Mouse (Mus musculus): Measurements from ENCODE around the gene Zgrf1. TPM values are rescaled to one million over a fixed set of nuclear protein-coding genes. Genes with fewer than 3 reads are reported as not detected.

Gene Zgrf1
- 1 to 10 TPM; 1.6 to 1.8 TPM for total RNA-seq (2023)

GRCm38 (mm10) chr3:127552973-127553719, at the start of gene Zgrf1, which contains the start of gene Larp7:
Gene Zgrf1 (plus strand): TSS chr3:127553489.
Gene Larp7 (minus strand): TSS chr3:127553349.

GRCm38 (mm10) chr3:127633080-127634032, 80.1 kb downstream of the Zgrf1 start, which contains the start of gene Neurog2:
Gene Neurog2 (plus strand): TSS chr3:127633135.

Other genes with a start within 250 kb of the Zgrf1 start
- 10 to 100 TPM; 24.5 to 34.3 TPM for gene Ank2, start 54.1 kb upstream of the Zgrf1 start, total RNA-seq (2023)
- gene Larp7, start 140 bp upstream of the Zgrf1 start, total RNA-seq (2023) = 10 to 100 TPM; 24.8 to 27.4 TPM
- gene Neurog2, start 79.6 kb downstream of the Zgrf1 start, total RNA-seq (2023) = not detected
- 100 to 1,000 TPM; 104 to 106 TPM for gene Alpk1, start 227.0 kb downstream of the Zgrf1 start, total RNA-seq (2023)
- 100 to 1,000 TPM; 113 to 116 TPM for gene Tifa, start 236.3 kb downstream of the Zgrf1 start, total RNA-seq (2023)